ENCODE assay signal across 21 mouse cellular contexts in the genomic region with DNA sequence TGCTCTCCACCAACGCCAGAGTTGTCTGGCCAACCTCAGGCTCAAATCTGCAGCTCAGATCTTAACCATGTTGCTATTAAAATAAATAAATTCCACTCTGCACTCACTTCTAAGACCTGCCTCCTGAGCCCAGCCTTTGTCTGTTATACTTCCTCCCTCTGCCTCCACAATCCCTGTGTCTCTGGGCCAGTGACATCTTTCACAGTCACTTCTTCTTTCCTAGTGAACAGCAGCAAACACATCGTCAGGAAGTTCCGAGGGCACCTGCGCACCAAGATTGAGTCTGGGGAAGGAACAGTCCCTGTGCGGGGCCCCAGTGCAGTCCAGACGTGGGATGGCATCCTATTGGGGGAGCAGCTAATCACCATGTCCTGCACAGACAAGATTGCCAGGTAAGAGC.
"Had no signal": no experiment of that assay in that cellular context is flagged by ENCODE, and none has a peak within 500 bp of the region (broad histone marks: within the 10 kb centered on the region; RNA-seq: fewer than 3 reads in every experiment).

No protein-coding gene starts in this region.

- H3K9ac ChIP-seq: hindbrain, embryonic 13.5 days; hindbrain, embryonic 15.5 days; intestine, embryonic 15.5 days; limb, embryonic 13.5 days; limb, embryonic 15.5 days; liver, embryonic 12.5 days; liver, embryonic 14.5 days had no signal

- H3K4me3 ChIP-seq: heart, adult 2 months; hindbrain, embryonic 13.5 days; hindbrain, embryonic 15.5 days; intestine, embryonic 15.5 days; layer of hippocampus, adult 2 months; left cerebral cortex, adult 2 months; limb, embryonic 13.5 days; limb, embryonic 15.5 days; liver, embryonic 12.5 days had no signal

- H3K36me3 ChIP-seq: hindbrain, embryonic 13.5 days; hindbrain, embryonic 15.5 days; intestine, embryonic 15.5 days; limb, embryonic 13.5 days; limb, embryonic 15.5 days; liver, embryonic 12.5 days had no signal

- H3K27ac ChIP-seq: heart, adult 2 months; hindbrain, embryonic 13.5 days; hindbrain, embryonic 15.5 days; hindbrain, postnatal 0 days; intestine, embryonic 15.5 days; layer of hippocampus, adult 2 months; left cerebral cortex, adult 2 months; limb, embryonic 13.5 days; limb, embryonic 15.5 days; liver, embryonic 12.5 days; liver, embryonic 14.5 days had no signal

- H3K9me3 ChIP-seq: hindbrain, embryonic 13.5 days; hindbrain, embryonic 15.5 days; intestine, embryonic 15.5 days; limb, embryonic 13.5 days; limb, embryonic 15.5 days; liver, embryonic 12.5 days had no signal

- H3K27me3 ChIP-seq: hindbrain, embryonic 13.5 days; hindbrain, embryonic 15.5 days; intestine, embryonic 15.5 days; limb, embryonic 13.5 days; limb, embryonic 15.5 days; liver, embryonic 12.5 days had no signal

- H3K4me1 ChIP-seq: hindbrain, embryonic 15.5 days; intestine, embryonic 15.5 days; limb, embryonic 13.5 days; limb, embryonic 15.5 days; liver, embryonic 12.5 days had no signal

- DNase-seq: gastrocnemius, postnatal 14 days; heart, adult 11 months; heart, adult 2 months; heart, postnatal 10 days; heart, postnatal 4 days; kidney, adult 11 months; kidney, adult 8-10 months; kidney, postnatal 10 days; kidney, postnatal 25 days; kidney, postnatal 4 days; left cerebral cortex, postnatal 4 days had no signal

- ATAC-seq: hindbrain, postnatal 0 days; intestine, embryonic 15.5 days; liver, embryonic 12.5 days had no signal
